Mouse (Mus musculus) liver, embryonic 14.5 days (tissue): ENCODE results near the gene Ppp1r16b. TPM values are rescaled to one million over a fixed set of nuclear protein-coding genes. Genes with fewer than 3 reads are reported as not detected.

Experiments used
- ATAC-seq: fragments of 200-750 bp; cut with Nextera tagmentation; 2 replicates; pipeline ENCODE4 v1.8.0; 2017; ENCODE audit warnings: moderate number of reproducible peaks, mild to moderate bottlenecking, moderate library complexity; ENCODE audit not compliant: insufficient read depth
- DNase-seq, 3 experiments: peaks; one replicate each; pipeline ENCODE4 v3.0.0-alpha.2; 2012 to 2013; ENCODE audit warnings: low read depth in 3 of 3, low spot score in 3 of 3
- H3K27ac ChIP-seq: fragments of 300-500 bp; sonication (generic); 2 replicates; pipeline ENCODE4 v1.5.1; 2014; ENCODE audit warnings: moderate library complexity, mild to moderate bottlenecking, control low read depth, inconsistent platforms
- H3K27me3 ChIP-seq: fragments of 300-500 bp; sonication (generic); 2 replicates; pipeline ENCODE4 v1.6.1; 2014; ENCODE audit warnings: mild to moderate bottlenecking, low read length, moderate library complexity; ENCODE audit not compliant: control insufficient read depth, insufficient read depth
- H3K36me3 ChIP-seq: fragments of 300-500 bp; sonication (generic); replicated peaks from 2 replicates; pipeline ENCODE4 v1.6.1; 2014; ENCODE audit warnings: low read depth; ENCODE audit not compliant: control insufficient read depth, insufficient read depth
- H3K4me1 ChIP-seq, 2 experiments: fragments of 200-500 bp in 1 of 2; fragments of 300-500 bp in 1 of 2; sonication (generic) in 1 of 2; replicated peaks; 2 replicates each; pipeline ENCODE4 v1.6.1; 2012 to 2014; ENCODE audit warnings: antibody characterized with exemption in 1 of 2, inconsistent platforms in 1 of 2, low read length in 1 of 2; ENCODE audit not compliant: control insufficient read depth in 2 of 2, insufficient read depth in 2 of 2
- H3K4me2 ChIP-seq: fragments of 300-500 bp; sonication (generic); 2 replicates; pipeline ENCODE4 v1.6.1; 2014; ENCODE audit warnings: low read depth, mild to moderate bottlenecking, control low read depth, moderate library complexity
- H3K4me3 ChIP-seq, 2 experiments: fragments of 200-500 bp in 1 of 2; fragments of 300-500 bp in 1 of 2; sonication (generic) in 1 of 2; 2 replicates each; pipeline ENCODE4 v1.5.1; 2012 to 2014; ENCODE audit warnings: low read depth in 2 of 2, low read length in 2 of 2, mild to moderate bottlenecking in 2 of 2, control low read depth in 1 of 2, inconsistent platforms in 1 of 2, moderate library complexity in 1 of 2; ENCODE audit not compliant: insufficient read depth in 1 of 2
- H3K9ac ChIP-seq: fragments of 300-500 bp; sonication (generic); replicated peaks from 2 replicates; pipeline ENCODE4 v1.6.1; 2014; ENCODE audit warnings: mild to moderate bottlenecking, control low read depth, moderate library complexity
- H3K9me3 ChIP-seq: fragments of 300-500 bp; sonication (generic); 2 replicates; pipeline ENCODE4 v1.6.1; 2016; ENCODE audit warnings: low read length, mixed read lengths; ENCODE audit not compliant: control insufficient read depth
- CTCF ChIP-seq: IDR thresholded peaks from 2 replicates; pipeline ENCODE4 v1.5.1; 2016; ENCODE audit warnings: antibody characterized with exemption, low read depth, control low read depth
- EP300 ChIP-seq: IDR thresholded peaks from 2 replicates; pipeline ENCODE4 v1.6.1; 2016; ENCODE audit warnings: antibody characterized with exemption, low read depth
- WGBS: fragments of 180-500 bp; shearing (Covaris S2); extraction: QIAGEN DNeasy Blood & Tissue Kit; methylation state at CpG from one replicate; pipeline ENCODE4 v1.1.7; 2014; ENCODE audit not compliant: insufficient replicate concordance; 5-methylcytosine and 5-hydroxymethylcytosine counted together
- polyA plus RNA-seq, 2 experiments: library from polyadenylated mRNA; depleted of rRNA in 1 of 2; stranded (reverse) in 1 of 2; unstranded in 1 of 2; fragments of >200 nt; fragmentation: Nextera tagmentation in 1 of 2; extraction: Ambion mirVana in 1 of 2; gene quantifications; 2 replicates each; pipeline versions ENCODE4 v1.2.1 to v1.2.3; 2012 to 2014

Ppp1r16b gene
- polyA plus RNA-seq, 2 experiments, result 0.30 to 0.74 TPM

- ATAC-seq, result peak; percentile 63
- under 1% methylated on average over 44 of the region's 44 CpGs for WGBS
- H3K36me3 ChIP-seq, result peaks cover 17% of the 10 kb centered on the region
- no peak for DNase-seq
- peaks cover under 1% of the 10 kb centered on the region; the same call in 1 of the 2 replicates for H3K27me3 ChIP-seq
- H3K4me1 ChIP-seq, result peaks cover 0 to 6% of the 10 kb centered on the region in 2 experiments; a peak in 2 of 4 replicates
- no peak for TF ChIP-seq EP300
- no peak for TF ChIP-seq CTCF
- H3K9ac ChIP-seq, result peak overlapping the region; percentile 59
- peak overlapping the region; percentile 85 for H3K4me2 ChIP-seq
- peak overlapping the region; percentile 84 to 90 for H3K4me3 ChIP-seq
- H3K9me3 ChIP-seq, result no peaks in the 10 kb centered on the region
- no peak overlapping the region for H3K27ac ChIP-seq
Observed at GRCm38 (mm10) chr2:158625231-158625630, 40.0 kb upstream of the Ppp1r16b start.

- Histone ChIP-seq H3K9me3 (no peaks in the 10 kb centered on the region), H3K36me3 (peaks cover 22% of the 10 kb centered on the region), H3K9ac (peak overlapping the region; percentile 59), H3K27ac (no peak overlapping the region), H3K27me3 (no peaks in the 10 kb centered on the region; the same call in 1 of the 2 replicates), H3K4me3 (peak overlapping the region; percentile 84 to 90), H3K4me2 (peak overlapping the region; percentile 85), H3K4me1 (peaks cover 0 to 6% of the 10 kb centered on the region in 2 experiments; a peak in 2 of 4 replicates)
- TF ChIP-seq EP300 (no peak), CTCF (no peak)
- 13% methylated on average over 8 of the region's 8 CpGs for WGBS
- DNase-seq (no peak), ATAC-seq (no peak)
Observed at GRCm38 (mm10) chr2:158625697-158626096, 39.5 kb upstream of the Ppp1r16b start.

- ATAC-seq (no peak), DNase-seq (no peak)
- Histone ChIP-seq H3K4me2 (no peak overlapping the region), H3K27me3 (no peaks in the 10 kb centered on the region), H3K27ac (no peak overlapping the region), H3K4me3 (no peak overlapping the region), H3K36me3 (peaks cover 40% of the 10 kb centered on the region), H3K9ac (no peak overlapping the region), H3K4me1 (peaks cover 0 to 6% of the 10 kb centered on the region in 2 experiments; a peak in 2 of 4 replicates), H3K9me3 (no peaks in the 10 kb centered on the region)
- 0 out of 2 replicates have a peak, but pooled peaks have one; percentile 13 for TF ChIP-seq CTCF
- no peak for TF ChIP-seq EP300
- WGBS, result 68% methylated on average over 3 of the region's 3 CpGs
Observed at GRCm38 (mm10) chr2:158628858-158629257, 36.3 kb upstream of the Ppp1r16b start.

GRCm38 (mm10) chr2:158629414-158629813, 35.8 kb upstream of the Ppp1r16b start:
- Histone ChIP-seq H3K36me3 (peaks cover 40% of the 10 kb centered on the region), H3K4me1 (peaks cover 0 to 6% of the 10 kb centered on the region in 2 experiments; a peak in 2 of 4 replicates), H3K9me3 (no peaks in the 10 kb centered on the region), H3K27me3 (no peaks in the 10 kb centered on the region), H3K4me2 (no peak overlapping the region), H3K27ac (no peak overlapping the region), H3K9ac (no peak overlapping the region), H3K4me3 (no peak overlapping the region)
- no peak for ATAC-seq
- TF ChIP-seq EP300 (no peak), CTCF (peak; percentile 61)
- WGBS, result 73% methylated on average over 1 of the region's 1 CpGs
- DNase-seq, result no peak

- no peaks in the 10 kb centered on the region for H3K27me3 ChIP-seq
- no peak overlapping the region for H3K9ac ChIP-seq
- H3K36me3 ChIP-seq, result peaks cover 53% of the 10 kb centered on the region
- no peaks in the 10 kb centered on the region for H3K9me3 ChIP-seq
- DNase-seq, result no peak
- TF ChIP-seq CTCF, result no peak
- no peak for TF ChIP-seq EP300
- H3K4me2 ChIP-seq, result no peak overlapping the region
- no peak overlapping the region for H3K27ac ChIP-seq
- no peak for ATAC-seq
- no peaks in the 10 kb centered on the region for H3K4me1 ChIP-seq
- H3K4me3 ChIP-seq, result no peak overlapping the region
- WGBS, result 80% methylated on average over 5 of the region's 5 CpGs
Observed at GRCm38 (mm10) chr2:158631873-158632272, 33.3 kb upstream of the Ppp1r16b start.
